Mouse (Mus musculus) midbrain, embryonic 11.5 days (tissue): Measurements from ENCODE around the gene Masp2. TPM values are rescaled to one million over a fixed set of nuclear protein-coding genes. Genes with fewer than 3 reads are reported as not detected.

Experiments used
- ATAC-seq: fragments of 200-750 bp; cut with Nextera tagmentation; 2 replicates; pipeline ENCODE4 v1.8.0; 2017; ENCODE audit warnings: moderate TSS enrichment, moderate library complexity; ENCODE audit not compliant: low FRiP score
- DNase-seq: peaks from one replicate; pipeline ENCODE4 v3.0.0; 2015; ENCODE audit warnings: low spot score; ENCODE audit errors: missing footprints
- H3K27ac ChIP-seq: fragments of 300-500 bp; sonication (generic); 2 replicates; pipeline ENCODE4 v1.5.1; 2014; ENCODE audit warnings: low read depth, low read length
- H3K27me3 ChIP-seq: fragments of 300-500 bp; sonication (generic); 2 replicates; pipeline ENCODE4 v1.6.1; 2014; ENCODE audit warnings: mild to moderate bottlenecking, low read length, moderate library complexity, mixed read lengths; ENCODE audit not compliant: control insufficient read depth, insufficient read depth
- H3K36me3 ChIP-seq: fragments of 300-500 bp; sonication (generic); 2 replicates; pipeline ENCODE4 v1.6.1; 2014; ENCODE audit warnings: mild to moderate bottlenecking, low read length, moderate library complexity, mixed read lengths; ENCODE audit not compliant: control insufficient read depth, insufficient read depth
- H3K4me1 ChIP-seq: fragments of 300-500 bp; sonication (generic); 2 replicates; pipeline ENCODE4 v1.6.1; 2014; ENCODE audit warnings: low read length; ENCODE audit not compliant: control insufficient read depth, insufficient read depth
- H3K4me2 ChIP-seq: fragments of 300-500 bp; sonication (generic); 2 replicates; pipeline ENCODE4 v1.6.1; 2014; ENCODE audit warnings: mild to moderate bottlenecking, moderate library complexity
- H3K4me3 ChIP-seq: fragments of 300-500 bp; sonication (generic); 2 replicates; pipeline ENCODE4 v1.5.1; 2014; ENCODE audit warnings: low read depth, low read length
- H3K9ac ChIP-seq: fragments of 300-500 bp; sonication (generic); 2 replicates; pipeline ENCODE4 v1.6.1; 2014; ENCODE audit warnings: low read length
- H3K9me3 ChIP-seq: fragments of 300-500 bp; sonication (generic); 2 replicates; pipeline ENCODE4 v1.6.1; 2016; ENCODE audit warnings: low read length; ENCODE audit not compliant: control insufficient read depth
- whole genome bisulfite sequencing: fragments of 180-500 bp; shearing (Covaris S2); extraction: QIAGEN DNeasy Blood & Tissue Kit; methylation state at CpG from one replicate; pipeline ENCODE4 v1.1.7; 2014; 5-methylcytosine and 5-hydroxymethylcytosine counted together
- polyA plus RNA-seq: library from polyadenylated mRNA; unstranded; fragments of >200 nt; fragmentation: Nextera tagmentation; extraction: Ambion mirVana; gene quantifications from 2 replicates; pipeline ENCODE4 v1.2.1, GENCODE M21; 2014

Masp2 gene
- polyA plus RNA-seq, 1 experiment from 2014 or later: 0.25 TPM

DNA sequence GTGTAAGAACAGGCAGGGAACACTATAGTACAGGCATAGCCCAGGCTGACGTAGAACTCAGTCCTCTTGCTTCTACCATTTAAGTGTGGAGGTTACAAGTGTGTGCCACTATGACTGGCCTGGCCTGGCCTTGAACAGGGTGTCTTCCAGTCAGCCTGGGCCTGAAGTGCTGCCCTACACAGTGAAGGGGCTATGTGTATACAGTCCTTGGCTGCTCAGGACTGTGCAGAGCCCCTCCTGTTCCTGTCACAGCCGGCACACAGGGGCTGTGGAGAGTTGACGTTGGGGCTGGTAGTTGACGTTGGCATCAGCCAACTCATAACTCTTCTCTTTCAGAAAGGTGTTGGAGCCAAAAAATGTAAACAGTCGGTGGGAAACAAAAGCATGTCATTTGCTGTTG lies 20.9 kb upstream of the Masp2 start:
- no peaks in the 10 kb centered on the region for H3K9me3 ChIP-seq
- peaks cover 22% of the 10 kb centered on the region; the same call in 1 of the 2 replicates for H3K36me3 ChIP-seq
- H3K4me3 ChIP-seq: no peak overlapping the region
- ATAC-seq (no peak), DNase-seq (no peak)
- no peak overlapping the region for H3K9ac ChIP-seq
- no peaks in the 10 kb centered on the region for H3K27me3 ChIP-seq
- no peak overlapping the region for H3K4me2 ChIP-seq
- H3K4me1 ChIP-seq: no peaks in the 10 kb centered on the region
- no peak overlapping the region for H3K27ac ChIP-seq
- 89% methylated on average over 5 of the region's 5 CpGs for WGBS

DNA sequence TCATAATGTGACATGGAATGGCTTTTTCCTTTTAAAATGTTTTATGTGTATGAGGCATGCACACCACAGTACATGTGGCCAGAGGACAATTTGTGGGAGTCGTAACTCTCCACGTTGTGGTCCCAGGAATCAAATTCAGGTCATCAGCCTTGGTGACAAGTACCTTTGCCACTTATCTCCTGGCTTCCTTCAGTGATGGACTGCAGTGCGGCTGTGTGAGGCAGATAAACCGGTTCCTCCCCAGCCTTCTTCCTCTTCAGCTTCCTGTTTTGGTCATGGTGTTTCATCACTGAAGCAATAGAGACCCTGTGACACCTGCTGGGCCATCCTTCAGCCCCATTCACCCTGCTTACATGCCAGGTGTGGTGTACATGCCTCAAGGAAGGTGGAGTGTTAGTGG lies 19.1 kb upstream of the Masp2 start:
- Histone ChIP-seq H3K9me3 (no peaks in the 10 kb centered on the region), H3K36me3 (peaks cover 18% of the 10 kb centered on the region; the same call in 1 of the 2 replicates), H3K27me3 (no peaks in the 10 kb centered on the region), H3K4me1 (no peaks in the 10 kb centered on the region), H3K4me2 (no peak overlapping the region), H3K27ac (no peak overlapping the region), H3K4me3 (no peak overlapping the region), H3K9ac (no peak overlapping the region)
- DNase-seq (no peak), ATAC-seq (no peak)
- 84% methylated on average over 4 of the region's 4 CpGs for WGBS

DNA sequence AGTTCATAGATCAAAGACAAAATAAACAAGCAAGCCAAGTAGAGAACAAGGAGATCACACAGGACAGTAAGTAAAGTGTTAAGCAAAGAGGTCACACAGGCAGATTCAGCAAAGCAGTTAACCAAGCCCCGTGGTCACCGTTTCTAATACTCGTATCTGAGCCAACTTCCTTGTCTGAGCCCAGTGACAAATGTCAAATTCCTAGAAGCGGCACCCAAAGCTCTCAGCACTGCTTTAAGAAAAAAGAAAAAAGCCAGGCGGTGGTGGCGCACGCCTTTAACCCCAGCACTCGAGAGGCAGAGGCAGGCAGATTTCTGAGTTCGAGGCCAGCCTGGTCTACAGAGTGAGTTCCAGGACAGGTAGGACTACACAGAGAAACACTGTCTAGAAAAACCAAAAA lies 15.7 kb upstream of the Masp2 start:
- 82% methylated on average over 9 of the region's 9 CpGs for WGBS
- no peak overlapping the region for H3K4me2 ChIP-seq
- H3K9me3 ChIP-seq: no peaks in the 10 kb centered on the region
- H3K9ac ChIP-seq: no peak overlapping the region
- H3K4me3 ChIP-seq: no peak overlapping the region
- ATAC-seq (no peak), DNase-seq (no peak)
- no peaks in the 10 kb centered on the region for H3K27me3 ChIP-seq
- peaks cover 3% of the 10 kb centered on the region; the same call in 1 of the 2 replicates for H3K36me3 ChIP-seq
- H3K27ac ChIP-seq: no peak overlapping the region
- peaks cover 4% of the 10 kb centered on the region; the same call in 1 of the 2 replicates for H3K4me1 ChIP-seq

DNA sequence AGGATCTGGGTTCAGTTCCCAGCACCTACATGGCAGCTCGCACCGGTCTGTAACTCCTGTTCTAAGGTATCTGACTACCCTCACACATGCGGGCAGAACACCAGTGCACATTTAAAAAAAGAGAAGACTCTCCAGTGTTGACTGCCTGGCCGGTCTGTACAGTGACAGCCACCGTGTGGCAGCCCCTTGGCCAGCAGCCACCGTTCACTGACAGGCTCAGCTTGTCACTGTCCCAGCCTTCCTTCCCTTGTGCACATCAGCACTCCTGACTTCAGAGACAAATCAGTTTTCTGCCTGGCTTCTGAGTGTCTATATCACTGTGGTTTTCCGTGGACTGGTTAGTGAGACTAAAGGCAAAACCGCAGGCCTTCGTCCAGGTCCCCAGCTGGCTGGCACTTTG lies 13.6 kb upstream of the Masp2 start:
- ATAC-seq (no peak), DNase-seq (no peak)
- H3K27me3 ChIP-seq: no peaks in the 10 kb centered on the region
- no peak overlapping the region for H3K9ac ChIP-seq
- H3K27ac ChIP-seq: no peak overlapping the region
- H3K36me3 ChIP-seq: 0 out of 2 replicates have a peak, but pooled peaks cover 2% of the 10 kb centered on the region
- peaks cover 13% of the 10 kb centered on the region for H3K4me1 ChIP-seq
- no peaks in the 10 kb centered on the region for H3K9me3 ChIP-seq
- WGBS: 82% methylated on average over 9 of the region's 9 CpGs
- H3K4me3 ChIP-seq: no peak overlapping the region
- no peak overlapping the region for H3K4me2 ChIP-seq

DNA sequence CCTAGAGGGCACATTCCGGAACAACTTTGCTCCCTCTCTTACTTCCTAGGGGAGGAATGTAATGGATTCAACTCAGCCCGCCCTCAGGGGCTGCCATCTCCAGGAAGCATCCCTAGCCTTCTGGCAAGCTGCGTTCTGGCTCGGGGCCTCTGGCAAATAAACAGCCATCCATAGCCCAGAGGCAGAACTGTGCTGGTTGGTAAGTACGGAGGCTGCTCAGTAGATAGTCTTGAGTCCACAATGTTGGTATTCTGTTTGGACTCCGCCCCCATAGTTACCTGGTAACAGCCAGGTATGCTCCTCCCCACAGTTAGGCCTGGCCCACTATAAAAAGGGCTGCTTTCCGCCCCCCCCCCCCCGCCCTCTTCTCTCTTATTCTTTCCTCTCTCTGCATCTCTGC lies 12.8 kb upstream of the Masp2 start:
- WGBS: 59% methylated on average over 8 of the region's 8 CpGs

DNA sequence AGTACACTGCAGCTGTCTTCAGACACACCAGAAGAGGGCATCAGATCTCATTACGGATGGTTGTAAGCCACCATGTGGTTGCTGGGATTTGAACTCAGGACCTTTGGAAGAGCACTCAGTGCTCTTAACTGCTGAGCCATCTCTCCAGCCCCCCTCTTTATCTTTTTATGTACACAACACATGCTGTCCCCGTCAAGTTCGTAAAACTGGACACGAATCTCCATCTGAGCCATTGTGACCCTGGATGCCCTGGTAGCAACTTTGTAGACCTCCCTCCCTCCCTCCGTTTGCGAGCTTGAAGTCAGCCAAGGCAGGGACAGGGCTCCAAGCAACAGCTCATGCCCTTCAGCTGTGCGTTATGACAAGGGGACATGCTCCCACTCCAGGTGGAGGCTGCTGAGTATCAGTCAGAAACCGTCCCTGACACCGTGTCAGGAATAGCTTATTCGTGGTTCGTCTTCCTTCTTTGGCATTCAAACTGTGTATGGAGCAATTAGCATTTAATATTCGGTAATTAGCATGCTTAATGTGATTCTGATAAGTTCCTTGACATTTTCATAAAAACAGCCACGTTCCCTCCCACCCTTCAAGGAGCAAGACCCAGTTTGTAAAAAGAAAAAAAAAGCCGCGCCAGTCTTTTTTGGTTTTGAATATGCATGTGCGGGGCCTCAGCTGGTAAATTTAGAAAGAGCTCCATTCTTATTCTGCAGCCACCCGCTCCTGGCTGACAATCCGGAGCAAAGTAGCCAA lies 11.8 kb upstream of the Masp2 start:
- WGBS: 9% methylated on average over 18 of the region's 18 CpGs

More for the DNA sequence above, 12.8 kb upstream of the Masp2 start:
- DNase-seq: no peak
- no peak overlapping the region for H3K4me2 ChIP-seq
- no peak for ATAC-seq
- no peaks in the 10 kb centered on the region for H3K9me3 ChIP-seq
- H3K4me3 ChIP-seq: no peak overlapping the region
- no peak overlapping the region for H3K9ac ChIP-seq
- H3K36me3 ChIP-seq: 0 out of 2 replicates have a peak, but pooled peaks cover 5% of the 10 kb centered on the region
- peaks cover 13% of the 10 kb centered on the region for H3K4me1 ChIP-seq
- H3K27me3 ChIP-seq: no peaks in the 10 kb centered on the region
- H3K27ac ChIP-seq: no peak overlapping the region

DNA sequence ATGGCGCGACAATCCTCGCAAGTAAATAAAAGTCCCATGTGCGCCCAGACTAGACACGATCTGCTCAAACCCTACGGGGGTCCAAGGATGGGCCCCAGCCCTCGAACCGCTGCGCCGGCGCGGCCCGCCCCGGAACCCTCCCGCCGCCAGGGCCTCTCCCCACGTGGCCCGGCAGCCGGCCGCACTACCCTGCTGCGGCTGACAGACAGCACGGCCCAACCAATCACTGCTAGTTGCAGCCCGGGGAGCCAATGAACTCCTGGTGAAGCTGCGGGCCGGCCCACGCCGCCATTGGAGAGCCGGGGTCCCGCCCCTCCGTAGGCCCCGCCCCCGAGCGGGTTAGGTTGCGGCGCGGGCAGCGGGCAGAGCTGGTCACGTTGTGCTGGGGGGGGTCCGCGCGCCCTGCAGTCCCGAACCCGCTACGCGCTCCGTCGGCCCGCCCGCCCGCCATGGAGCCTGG lies 11.2 kb upstream of the Masp2 start, which contains the start of gene Srm:
Gene Srm, plus strand, starts transcription at position 333 of the 460 bp plus-strand sequence.
- Histone ChIP-seq H3K27ac (peak within 1 kb of the TSS; percentile 17; the same call in 1 of the 2 replicates), H3K27me3 (no peaks in the 10 kb centered on the region), H3K9ac (peak within 1 kb of the TSS; percentile 79), H3K4me1 (peaks cover 13% of the 10 kb centered on the region), H3K9me3 (no peaks in the 10 kb centered on the region), H3K36me3 (peaks cover 8% of the 10 kb centered on the region; the same call in 1 of the 2 replicates), H3K4me2 (peak within 1 kb of the TSS; percentile 92), H3K4me3 (peak within 1 kb of the TSS; percentile 65)
- under 1% methylated on average over 28 of the region's 50 CpGs for WGBS
- peak; percentile 98 for DNase-seq
- peak; percentile 99 for ATAC-seq

More for the DNA sequence above, 11.8 kb upstream of the Masp2 start:
- Histone ChIP-seq H3K4me1 (peaks cover 13% of the 10 kb centered on the region), H3K4me2 (peak overlapping the region; percentile 92), H3K27me3 (no peaks in the 10 kb centered on the region), H3K9me3 (no peaks in the 10 kb centered on the region), H3K27ac (peak overlapping the region; percentile 17; the same call in 1 of the 2 replicates), H3K9ac (peak overlapping the region; percentile 79), H3K36me3 (peaks cover 8% of the 10 kb centered on the region; the same call in 1 of the 2 replicates), H3K4me3 (peak overlapping the region; percentile 65)
- ATAC-seq (0 out of 2 replicates have a peak, but pooled peaks have one; percentile 14), DNase-seq (peak; percentile 94)

DNA sequence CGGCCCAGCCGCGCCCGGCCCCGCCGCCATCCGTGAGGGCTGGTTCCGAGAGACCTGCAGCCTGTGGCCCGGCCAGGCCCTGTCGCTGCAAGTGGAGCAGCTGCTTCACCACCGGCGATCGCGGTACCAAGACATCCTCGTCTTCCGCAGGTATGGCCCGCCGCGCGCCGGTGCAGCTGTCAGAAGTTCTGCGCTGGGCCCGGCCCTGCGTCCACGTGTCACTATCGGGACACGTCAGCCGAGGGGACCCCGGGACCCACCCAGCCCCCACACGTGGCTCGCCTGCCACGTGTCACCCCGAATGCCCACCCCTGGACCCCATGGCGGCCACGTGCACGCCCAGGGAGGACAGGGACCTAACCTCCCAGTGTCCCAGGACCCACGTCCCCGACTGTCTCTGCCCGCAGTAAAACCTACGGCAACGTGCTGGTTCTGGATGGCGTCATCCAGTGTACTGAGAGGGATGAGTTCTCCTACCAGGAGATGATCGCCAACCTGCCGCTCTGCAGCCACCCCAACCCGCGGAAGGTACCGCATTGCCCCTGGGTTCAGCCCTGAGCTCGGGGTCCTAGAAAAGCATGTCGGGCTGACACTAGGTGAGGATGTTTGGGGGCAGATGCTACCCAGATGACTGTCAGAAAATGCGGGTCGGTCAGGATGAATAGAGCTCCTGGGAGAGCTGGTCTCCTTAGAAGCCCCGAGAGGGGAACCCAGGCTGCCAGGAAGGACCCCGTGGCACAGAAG lies 10.5 kb upstream of the Masp2 start:
- Histone ChIP-seq H3K4me1 (peaks cover 13% of the 10 kb centered on the region), H3K27me3 (no peaks in the 10 kb centered on the region), H3K27ac (no peak overlapping the region), H3K36me3 (peaks cover 11% of the 10 kb centered on the region; the same call in 1 of the 2 replicates), H3K4me2 (peak overlapping the region; percentile 92), H3K4me3 (peak overlapping the region; percentile 65), H3K9ac (peak overlapping the region; percentile 79), H3K9me3 (no peaks in the 10 kb centered on the region)
- under 1% methylated on average over 53 of the region's 53 CpGs for WGBS
- DNase-seq (no peak), ATAC-seq (no peak; the same call in 1 of the 2 replicates)
